Mouse (Mus musculus) kidney, adult 2 months (tissue): Measurements from ENCODE around the gene Pth2.

Source experiments
- CTCF ChIP-seq: fragments of 200-500 bp; conservative IDR thresholded peaks from 2 replicates; pipeline ENCODE4 v1.5.1; 2011; ENCODE audit warnings: low read depth, mild to moderate bottlenecking, control low read depth, low read length, moderate library complexity, mixed read lengths; ENCODE audit not compliant: insufficient read depth, insufficient read length
- POLR2A ChIP-seq: fragments of 200-500 bp; IDR thresholded peaks from one replicate; pipeline ENCODE4 v1.6.1; 2011; ENCODE audit warnings: low read depth, low read length, control low read depth

- TF ChIP-seq CTCF (no peak), POLR2A (no peak)
Measured at GRCm38 (mm10) chr7:45145460-45145859, 35.3 kb upstream of the Pth2 start.
